Mouse (Mus musculus): ENCODE measurements around the gene Stk10. TPM values are rescaled to one million over a fixed set of nuclear protein-coding genes. Genes with fewer than 3 reads are reported as not detected.
"Not testable (repeated sequence)": the region's sequence is repeated elsewhere in the genome, so short reads cannot be mapped to it uniquely, and the experiment has no call there.

Gene Stk10
- polyA plus RNA-seq, 1 experiment from 2014 or later, result 3.2 TPM

GRCm38 (mm10) chr11:32498757-32499535 lies 34.2 kb upstream of the Stk10 start:
- Histone ChIP-seq H3K4me2 (ENCODE audit: low read depth, low read length) (no peak overlapping the region), H3K27ac (ENCODE audit: low read length) (no peak overlapping the region), H3K27me3 (ENCODE audit: control insufficient read depth, insufficient read depth, low read depth, low read length) (no peaks in the 10 kb centered on the region), H3K9me3 (ENCODE audit: control insufficient read depth, low read length) (no peaks in the 10 kb centered on the region), H3K36me3 (ENCODE audit: control insufficient read depth, insufficient read depth, low read length) (no peaks in the 10 kb centered on the region), H3K9ac (ENCODE audit: low read length) (no peak overlapping the region), H3K4me3 (ENCODE audit: low read length) (no peak overlapping the region), H3K4me1 (replicated peaks; ENCODE audit: control insufficient read depth, insufficient read depth, low read length) (0 out of 2 replicates have a peak, but pooled peaks cover 2% of the 10 kb centered on the region)
- WGBS, result 75% methylated on average over 7 of the region's 7 CpGs
- no peak for ATAC-seq (ENCODE audit: low read depth)

GRCm38 (mm10) chr11:32499931-32500330 lies 33.2 kb upstream of the Stk10 start:
- Histone ChIP-seq H3K4me2 (ENCODE audit: low read depth, low read length) (no peak overlapping the region), H3K27me3 (ENCODE audit: control insufficient read depth, insufficient read depth, low read depth, low read length) (no peaks in the 10 kb centered on the region), H3K9ac (ENCODE audit: low read length) (no peak overlapping the region), H3K4me1 (replicated peaks; ENCODE audit: control insufficient read depth, insufficient read depth, low read length) (0 out of 2 replicates have a peak, but pooled peaks cover 2% of the 10 kb centered on the region), H3K4me3 (ENCODE audit: low read length) (no peak overlapping the region), H3K9me3 (ENCODE audit: control insufficient read depth, low read length) (no peaks in the 10 kb centered on the region), H3K27ac (ENCODE audit: low read length) (no peak overlapping the region), H3K36me3 (ENCODE audit: control insufficient read depth, insufficient read depth, low read length) (no peaks in the 10 kb centered on the region)
- no peak for ATAC-seq (ENCODE audit: low read depth)
- WGBS, result 86% methylated on average over 4 of the region's 4 CpGs

- H3K27me3 ChIP-seq (ENCODE audit: control insufficient read depth, insufficient read depth, low read depth, low read length), result no peaks in the 10 kb centered on the region
- no peak overlapping the region for H3K4me2 ChIP-seq (ENCODE audit: low read depth, low read length)
- ATAC-seq (ENCODE audit: low read depth), result no peak
- no peaks in the 10 kb centered on the region for H3K9me3 ChIP-seq (ENCODE audit: control insufficient read depth, low read length)
- 96% methylated on average over 2 of the region's 2 CpGs for WGBS
- no peak overlapping the region for H3K4me3 ChIP-seq (ENCODE audit: low read length)
- no peak overlapping the region for H3K27ac ChIP-seq (ENCODE audit: low read length)
- no peak overlapping the region for H3K9ac ChIP-seq (ENCODE audit: low read length)
- H3K36me3 ChIP-seq (ENCODE audit: control insufficient read depth, insufficient read depth, low read length), result no peaks in the 10 kb centered on the region
- peaks cover under 1% of the 10 kb centered on the region; the same call in 1 of the 2 replicates for H3K4me1 ChIP-seq (replicated peaks; ENCODE audit: control insufficient read depth, insufficient read depth, low read length)
Observed at GRCm38 (mm10) chr11:32503711-32504110, 29.4 kb upstream of the Stk10 start.

- Histone ChIP-seq H3K27me3 (ENCODE audit: control insufficient read depth, insufficient read depth, low read depth, low read length) (no peaks in the 10 kb centered on the region), H3K9me3 (ENCODE audit: control insufficient read depth, low read length) (no peaks in the 10 kb centered on the region), H3K27ac (ENCODE audit: low read length) (no peak overlapping the region), H3K4me3 (ENCODE audit: low read length) (no peak overlapping the region), H3K9ac (ENCODE audit: low read length) (no peak overlapping the region), H3K4me2 (ENCODE audit: low read depth, low read length) (no peak overlapping the region), H3K4me1 (replicated peaks; ENCODE audit: control insufficient read depth, insufficient read depth, low read length) (no peaks in the 10 kb centered on the region; the same call in 1 of the 2 replicates), H3K36me3 (ENCODE audit: control insufficient read depth, insufficient read depth, low read length) (no peaks in the 10 kb centered on the region)
- 67% methylated on average over 7 of the region's 7 CpGs for WGBS
- no peak for ATAC-seq (ENCODE audit: low read depth)
Observed at GRCm38 (mm10) chr11:32505091-32505739, 27.9 kb upstream of the Stk10 start.

GRCm38 (mm10) chr11:32510930-32511329 lies 22.2 kb upstream of the Stk10 start:
- no peak for ATAC-seq (ENCODE audit: low read depth)
- 70% methylated on average over 1 of the region's 1 CpGs for WGBS
- H3K9ac ChIP-seq (ENCODE audit: low read length), result no peak overlapping the region
- no peak overlapping the region for H3K4me2 ChIP-seq (ENCODE audit: low read depth, low read length)
- H3K4me3 ChIP-seq (ENCODE audit: low read length), result no peak overlapping the region
- no peaks in the 10 kb centered on the region for H3K9me3 ChIP-seq (ENCODE audit: control insufficient read depth, low read length)
- H3K27me3 ChIP-seq (ENCODE audit: control insufficient read depth, insufficient read depth, low read depth, low read length), result no peaks in the 10 kb centered on the region
- no peak overlapping the region for H3K27ac ChIP-seq (ENCODE audit: low read length)
- peaks cover 1% of the 10 kb centered on the region; the same call in 1 of the 2 replicates for H3K36me3 ChIP-seq (ENCODE audit: control insufficient read depth, insufficient read depth, low read length)
- H3K4me1 ChIP-seq (replicated peaks; ENCODE audit: control insufficient read depth, insufficient read depth, low read length), result no peaks in the 10 kb centered on the region; the same call in 1 of the 2 replicates

GRCm38 (mm10) chr11:32514853-32515252 lies 18.3 kb upstream of the Stk10 start:
- not testable (repeated sequence) for ATAC-seq (ENCODE audit: low read depth); H3K36me3 ChIP-seq (ENCODE audit: control insufficient read depth, insufficient read depth, low read length); H3K4me3 ChIP-seq (ENCODE audit: low read length); H3K4me1 ChIP-seq (replicated peaks; ENCODE audit: control insufficient read depth, insufficient read depth, low read length); H3K9ac ChIP-seq (ENCODE audit: low read length); H3K4me2 ChIP-seq (ENCODE audit: low read depth, low read length); H3K27me3 ChIP-seq (ENCODE audit: control insufficient read depth, insufficient read depth, low read depth, low read length); H3K27ac ChIP-seq (ENCODE audit: low read length); H3K9me3 ChIP-seq (ENCODE audit: control insufficient read depth, low read length)
- WGBS, result 90% methylated on average over 5 of the region's 5 CpGs

- Histone ChIP-seq H3K4me2 (ENCODE audit: low read depth, low read length) (no peak overlapping the region), H3K27me3 (ENCODE audit: control insufficient read depth, insufficient read depth, low read depth, low read length) (no peaks in the 10 kb centered on the region), H3K27ac (ENCODE audit: low read length) (no peak overlapping the region), H3K9ac (ENCODE audit: low read length) (no peak overlapping the region), H3K4me3 (ENCODE audit: low read length) (no peak overlapping the region), H3K36me3 (ENCODE audit: control insufficient read depth, insufficient read depth, low read length) (peaks cover 10% of the 10 kb centered on the region), H3K9me3 (ENCODE audit: control insufficient read depth, low read length) (no peaks in the 10 kb centered on the region), H3K4me1 (replicated peaks; ENCODE audit: control insufficient read depth, insufficient read depth, low read length) (no peaks in the 10 kb centered on the region)
- ATAC-seq (ENCODE audit: low read depth), result no peak
- 91% methylated on average over 12 of the region's 12 CpGs for whole genome bisulfite sequencing
Observed at GRCm38 (mm10) chr11:32516091-32516490, 17.0 kb upstream of the Stk10 start.

- no peak for ATAC-seq (ENCODE audit: low read depth)
- WGBS, result 83% methylated on average over 8 of the region's 8 CpGs
- H3K9ac ChIP-seq (ENCODE audit: low read length), result no peak overlapping the region
- no peak overlapping the region for H3K4me2 ChIP-seq (ENCODE audit: low read depth, low read length)
- H3K4me1 ChIP-seq (replicated peaks; ENCODE audit: control insufficient read depth, insufficient read depth, low read length), result no peaks in the 10 kb centered on the region
- H3K27me3 ChIP-seq (ENCODE audit: control insufficient read depth, insufficient read depth, low read depth, low read length), result no peaks in the 10 kb centered on the region
- no peaks in the 10 kb centered on the region for H3K9me3 ChIP-seq (ENCODE audit: control insufficient read depth, low read length)
- H3K36me3 ChIP-seq (ENCODE audit: control insufficient read depth, insufficient read depth, low read length), result peaks cover 10% of the 10 kb centered on the region
- H3K4me3 ChIP-seq (ENCODE audit: low read length), result no peak overlapping the region
- H3K27ac ChIP-seq (ENCODE audit: low read length), result no peak overlapping the region
Observed at GRCm38 (mm10) chr11:32516916-32517712, 16.0 kb upstream of the Stk10 start.

GRCm38 (mm10) chr11:32518770-32519169 lies 14.3 kb upstream of the Stk10 start:
- WGBS, result 89% methylated on average over 4 of the region's 4 CpGs
- no peak overlapping the region for H3K9ac ChIP-seq (ENCODE audit: low read length)
- peaks cover 10% of the 10 kb centered on the region for H3K36me3 ChIP-seq (ENCODE audit: control insufficient read depth, insufficient read depth, low read length)
- no peaks in the 10 kb centered on the region for H3K4me1 ChIP-seq (replicated peaks; ENCODE audit: control insufficient read depth, insufficient read depth, low read length)
- no peak overlapping the region for H3K4me3 ChIP-seq (ENCODE audit: low read length)
- H3K4me2 ChIP-seq (ENCODE audit: low read depth, low read length), result no peak overlapping the region
- no peak overlapping the region for H3K27ac ChIP-seq (ENCODE audit: low read length)
- no peak for ATAC-seq (ENCODE audit: low read depth)
- H3K9me3 ChIP-seq (ENCODE audit: control insufficient read depth, low read length), result no peaks in the 10 kb centered on the region
- H3K27me3 ChIP-seq (ENCODE audit: control insufficient read depth, insufficient read depth, low read depth, low read length), result no peaks in the 10 kb centered on the region

Data from lung, embryonic 16.5 days (tissue).